Mouse (Mus musculus): Measurements from ENCODE around the gene Kcnma1. TPM values are rescaled to one million over a fixed set of nuclear protein-coding genes. Genes with fewer than 3 reads are reported as not detected.

Kcnma1 gene
- polyA plus RNA-seq, 1 experiment from 2014 or later: 4.0 TPM

- H3K4me1 ChIP-seq: peaks cover 15% of the 10 kb centered on the region
- no peak overlapping the region for H3K4me3 ChIP-seq
- no peaks in the 10 kb centered on the region for H3K27me3 ChIP-seq
- no peaks in the 10 kb centered on the region for H3K9me3 ChIP-seq
- no peak overlapping the region for H3K4me2 ChIP-seq
- peak overlapping the region; percentile 71 for H3K27ac ChIP-seq
- 0 out of 2 replicates have a peak, but pooled peaks have one; percentile 32 for ATAC-seq (ENCODE audit: insufficient number of reproducible peaks, insufficient read depth, low FRiP score, low TSS enrichment, low read depth)
- H3K36me3 ChIP-seq: no peaks in the 10 kb centered on the region
- 12% methylated on average over 10 of the region's 10 CpGs for WGBS
- 0 out of 2 replicates have a peak overlapping the region, but pooled peaks have one; percentile 3 for H3K9ac ChIP-seq
Measured at GRCm38 (mm10) chr14:23902636-23903279, 111.5 kb downstream of the Kcnma1 start.

GRCm38 (mm10) chr14:23899462-23899861 is 114.8 kb downstream of the Kcnma1 start:
- 84% methylated on average over 5 of the region's 5 CpGs for WGBS
- Histone ChIP-seq H3K4me3 (no peak overlapping the region), H3K27ac (no peak overlapping the region), H3K9ac (no peak overlapping the region), H3K36me3 (no peaks in the 10 kb centered on the region), H3K4me1 (peaks cover 15% of the 10 kb centered on the region), H3K27me3 (no peaks in the 10 kb centered on the region), H3K4me2 (no peak overlapping the region), H3K9me3 (no peaks in the 10 kb centered on the region)
- ATAC-seq (ENCODE audit: insufficient number of reproducible peaks, insufficient read depth, low FRiP score, low TSS enrichment, low read depth): no peak

GRCm38 (mm10) chr14:23897815-23898214 is 116.5 kb downstream of the Kcnma1 start:
- Histone ChIP-seq H3K4me3 (no peak overlapping the region), H3K27ac (no peak overlapping the region), H3K4me1 (peaks cover 10% of the 10 kb centered on the region), H3K9ac (no peak overlapping the region), H3K9me3 (no peaks in the 10 kb centered on the region), H3K36me3 (no peaks in the 10 kb centered on the region), H3K4me2 (no peak overlapping the region), H3K27me3 (no peaks in the 10 kb centered on the region)
- 78% methylated on average over 5 of the region's 5 CpGs for whole genome bisulfite sequencing
- no peak for ATAC-seq (ENCODE audit: insufficient number of reproducible peaks, insufficient read depth, low FRiP score, low TSS enrichment, low read depth)

GRCm38 (mm10) chr14:23896036-23896435 is 118.3 kb downstream of the Kcnma1 start:
- H3K4me1 ChIP-seq: 0 out of 2 replicates have a peak, but pooled peaks cover 5% of the 10 kb centered on the region
- no peaks in the 10 kb centered on the region for H3K9me3 ChIP-seq
- ATAC-seq (ENCODE audit: insufficient number of reproducible peaks, insufficient read depth, low FRiP score, low TSS enrichment, low read depth): no peak
- H3K4me3 ChIP-seq: no peak overlapping the region
- no peak overlapping the region for H3K27ac ChIP-seq
- no peaks in the 10 kb centered on the region for H3K36me3 ChIP-seq
- 80% methylated on average over 3 of the region's 3 CpGs for WGBS
- no peaks in the 10 kb centered on the region for H3K27me3 ChIP-seq
- H3K4me2 ChIP-seq: no peak overlapping the region
- H3K9ac ChIP-seq: no peak overlapping the region

GRCm38 (mm10) chr14:23886112-23886511 is 128.2 kb downstream of the Kcnma1 start:
- WGBS: 76% methylated on average over 4 of the region's 4 CpGs
- H3K9me3 ChIP-seq: no peaks in the 10 kb centered on the region
- H3K4me1 ChIP-seq: peaks cover 8% of the 10 kb centered on the region
- no peak overlapping the region for H3K27ac ChIP-seq
- no peak overlapping the region for H3K4me2 ChIP-seq
- H3K4me3 ChIP-seq: no peak overlapping the region
- no peak overlapping the region for H3K9ac ChIP-seq
- ATAC-seq (ENCODE audit: insufficient number of reproducible peaks, insufficient read depth, low FRiP score, low TSS enrichment, low read depth): no peak
- no peaks in the 10 kb centered on the region for H3K36me3 ChIP-seq
- H3K27me3 ChIP-seq: no peaks in the 10 kb centered on the region; the same call in 1 of the 2 replicates

- 66% methylated on average over 6 of the region's 6 CpGs for whole genome bisulfite sequencing
- Histone ChIP-seq H3K27me3 (no peaks in the 10 kb centered on the region; the same call in 1 of the 2 replicates), H3K9ac (no peak overlapping the region), H3K9me3 (no peaks in the 10 kb centered on the region), H3K27ac (no peak overlapping the region), H3K4me1 (peaks cover 8% of the 10 kb centered on the region), H3K4me2 (no peak overlapping the region), H3K36me3 (no peaks in the 10 kb centered on the region), H3K4me3 (no peak overlapping the region)
- no peak for ATAC-seq (ENCODE audit: insufficient number of reproducible peaks, insufficient read depth, low FRiP score, low TSS enrichment, low read depth)
Measured at GRCm38 (mm10) chr14:23885539-23885938, 128.8 kb downstream of the Kcnma1 start.

GRCm38 (mm10) chr14:23885071-23885470 is 129.2 kb downstream of the Kcnma1 start:
- ATAC-seq (ENCODE audit: insufficient number of reproducible peaks, insufficient read depth, low FRiP score, low TSS enrichment, low read depth): no peak
- Histone ChIP-seq H3K4me3 (no peak overlapping the region), H3K9me3 (no peaks in the 10 kb centered on the region), H3K36me3 (no peaks in the 10 kb centered on the region), H3K9ac (no peak overlapping the region), H3K27ac (no peak overlapping the region), H3K4me1 (peaks cover 8% of the 10 kb centered on the region), H3K27me3 (no peaks in the 10 kb centered on the region; the same call in 1 of the 2 replicates), H3K4me2 (no peak overlapping the region)
- 79% methylated on average over 4 of the region's 4 CpGs for WGBS

- WGBS: 72% methylated on average over 1 of the region's 1 CpGs
- no peaks in the 10 kb centered on the region for H3K27me3 ChIP-seq
- no peak overlapping the region for H3K4me2 ChIP-seq
- peaks cover 8% of the 10 kb centered on the region for H3K4me1 ChIP-seq
- H3K27ac ChIP-seq: no peak overlapping the region
- H3K9me3 ChIP-seq: no peaks in the 10 kb centered on the region
- no peak overlapping the region for H3K9ac ChIP-seq
- H3K36me3 ChIP-seq: no peaks in the 10 kb centered on the region
- no peak for ATAC-seq (ENCODE audit: insufficient number of reproducible peaks, insufficient read depth, low FRiP score, low TSS enrichment, low read depth)
- no peak overlapping the region for H3K4me3 ChIP-seq
Measured at GRCm38 (mm10) chr14:23882001-23882400, 132.3 kb downstream of the Kcnma1 start.

- no peak for ATAC-seq (ENCODE audit: insufficient number of reproducible peaks, insufficient read depth, low FRiP score, low TSS enrichment, low read depth)
- peaks cover 8% of the 10 kb centered on the region for H3K4me1 ChIP-seq
- WGBS: 82% methylated on average over 3 of the region's 3 CpGs
Measured at GRCm38 (mm10) chr14:23879331-23879730, 135.0 kb downstream of the Kcnma1 start.

GRCm38 (mm10) chr14:23877561-23877960 is 136.7 kb downstream of the Kcnma1 start:
- ATAC-seq (ENCODE audit: insufficient number of reproducible peaks, insufficient read depth, low FRiP score, low TSS enrichment, low read depth): no peak
- Histone ChIP-seq H3K4me1 (no peaks in the 10 kb centered on the region), H3K27ac (no peak overlapping the region), H3K4me3 (no peak overlapping the region), H3K9ac (no peak overlapping the region), H3K9me3 (no peaks in the 10 kb centered on the region), H3K27me3 (no peaks in the 10 kb centered on the region), H3K36me3 (no peaks in the 10 kb centered on the region), H3K4me2 (no peak overlapping the region)
- WGBS: 84% methylated on average over 5 of the region's 5 CpGs

More at GRCm38 (mm10) chr14:23879331-23879730, 135.0 kb downstream of the Kcnma1 start:
- Histone ChIP-seq H3K27me3 (no peaks in the 10 kb centered on the region), H3K36me3 (no peaks in the 10 kb centered on the region), H3K27ac (no peak overlapping the region), H3K4me3 (no peak overlapping the region), H3K9me3 (no peaks in the 10 kb centered on the region), H3K9ac (no peak overlapping the region), H3K4me2 (no peak overlapping the region)

GRCm38 (mm10) chr14:23874545-23874944 is 139.7 kb downstream of the Kcnma1 start:
- no peak overlapping the region for H3K4me2 ChIP-seq
- H3K27me3 ChIP-seq: no peaks in the 10 kb centered on the region
- no peak overlapping the region for H3K4me3 ChIP-seq
- no peaks in the 10 kb centered on the region for H3K4me1 ChIP-seq
- ATAC-seq (ENCODE audit: insufficient number of reproducible peaks, insufficient read depth, low FRiP score, low TSS enrichment, low read depth): no peak
- H3K27ac ChIP-seq: no peak overlapping the region
- WGBS: 88% methylated on average over 2 of the region's 2 CpGs
- H3K9me3 ChIP-seq: no peaks in the 10 kb centered on the region
- H3K36me3 ChIP-seq: no peaks in the 10 kb centered on the region
- H3K9ac ChIP-seq: no peak overlapping the region

GRCm38 (mm10) chr14:23857034-23857433 is 157.3 kb downstream of the Kcnma1 start:
- Histone ChIP-seq H3K4me3 (no peak overlapping the region), H3K4me2 (no peak overlapping the region), H3K9ac (no peak overlapping the region), H3K27ac (no peak overlapping the region), H3K36me3 (no peaks in the 10 kb centered on the region), H3K9me3 (no peaks in the 10 kb centered on the region), H3K27me3 (no peaks in the 10 kb centered on the region), H3K4me1 (no peaks in the 10 kb centered on the region)
- 85% methylated on average over 4 of the region's 4 CpGs for WGBS
- ATAC-seq (ENCODE audit: insufficient number of reproducible peaks, insufficient read depth, low FRiP score, low TSS enrichment, low read depth): no peak

Measured in embryonic facial prominence, embryonic 13.5 days (tissue).